Mouse (Mus musculus) activated CD4-positive, CD25-positive, alpha-beta regulatory T cell (primary cell): ENCODE measurements around the gene Olfr1209. TPM values are rescaled to one million over a fixed set of nuclear protein-coding genes. Genes with fewer than 3 reads are reported as not detected.

Source experiments
- polyA plus RNA-seq, 2 experiments: library from polyadenylated mRNA; unstranded; fragments of 100-300 nt; shearing (Covaris generic); gene quantifications; one replicate each; pipeline ENCODE4 v1.2.1; 2017

The Olfr1209 gene
- under 1 TPM in 1 of 2 experiments, not detected in 1; 0.05 TPM for polyA plus RNA-seq

GRCm38 (mm10) chr2:88915057-88915456, at the start of gene Olfr1209:
Gene Olfr1209 (minus strand): TSS chr2:88915157.

GRCm38 (mm10) chr2:88953669-88954068, 38.7 kb upstream of the Olfr1209 start, which contains the start of gene Olfr1212:
Gene Olfr1212 (plus strand): TSS chr2:88953969.

GRCm38 (mm10) chr2:88938011-88938410, 23.1 kb upstream of the Olfr1209 start, which contains the start of gene Olfr1211:
Gene Olfr1211 (minus strand): TSS chr2:88938111.

GRCm38 (mm10) chr2:88902211-88902610, 12.7 kb downstream of the Olfr1209 start, which contains the start of gene Olfr1208:
Gene Olfr1208 (minus strand): TSS chr2:88902311.

GRCm38 (mm10) chr2:88862931-88863330, 52.0 kb downstream of the Olfr1209 start, which contains the start of gene Olfr1206:
Gene Olfr1206 (plus strand): TSS chr2:88863231.

Other genes with a start within 250 kb of the Olfr1209 start
- gene Olfr1193, start 239.5 kb downstream of the Olfr1209 start, polyA plus RNA-seq, result under 1 TPM in 1 of 2 experiments, not detected in 1; 0.07 TPM
- under 1 TPM; 0.14 to 0.20 TPM for gene Olfr1195, start 226.0 kb downstream of the Olfr1209 start, polyA plus RNA-seq
- gene Olfr1196, start 210.6 kb downstream of the Olfr1209 start, polyA plus RNA-seq, result not detected
- not detected for gene Olfr1197, start 182.8 kb downstream of the Olfr1209 start, polyA plus RNA-seq
- gene Olfr1198, start 163.8 kb downstream of the Olfr1209 start, polyA plus RNA-seq, result not detected
- not detected for gene Olfr1199, start 154.7 kb downstream of the Olfr1209 start, polyA plus RNA-seq
- gene Olfr1200, start 144.7 kb downstream of the Olfr1209 start, polyA plus RNA-seq, result under 1 TPM in 1 of 2 experiments, not detected in 1; 0.09 TPM
- not detected for gene Olfr1201, start 122.1 kb downstream of the Olfr1209 start, polyA plus RNA-seq
- gene Olfr1202, start 100.7 kb downstream of the Olfr1209 start, polyA plus RNA-seq, result not detected
- under 1 TPM in 1 of 2 experiments, not detected in 1; 0.12 TPM for gene Olfr1205, start 85.4 kb downstream of the Olfr1209 start, polyA plus RNA-seq
- not detected for gene Olfr1204, start 65.9 kb downstream of the Olfr1209 start, polyA plus RNA-seq
- gene Olfr1206, start 51.9 kb downstream of the Olfr1209 start, polyA plus RNA-seq, result under 1 TPM in 1 of 2 experiments, not detected in 1; 0.50 TPM
- under 1 TPM in 1 of 2 experiments, not detected in 1; 0.28 TPM for gene Olfr1208, start 12.8 kb downstream of the Olfr1209 start, polyA plus RNA-seq
- not detected for gene Olfr1211, start 23.0 kb upstream of the Olfr1209 start, polyA plus RNA-seq
- not detected for gene Olfr1212, start 38.8 kb upstream of the Olfr1209 start, polyA plus RNA-seq
- gene Gm13762, start 65.1 kb upstream of the Olfr1209 start, polyA plus RNA-seq, result not detected
- gene Olfr1214, start 77.5 kb upstream of the Olfr1209 start, polyA plus RNA-seq, result not detected
- under 1 TPM in 1 of 2 experiments, not detected in 1; 0.23 TPM for gene Olfr1215, start 91.8 kb upstream of the Olfr1209 start, polyA plus RNA-seq
- gene Olfr1216, start 103.2 kb upstream of the Olfr1209 start, polyA plus RNA-seq, result not detected
- gene Olfr1217, start 116.9 kb upstream of the Olfr1209 start, polyA plus RNA-seq, result under 1 TPM in 1 of 2 experiments, not detected in 1; 0.19 TPM
- not detected for gene Olfr1218, start 146.0 kb upstream of the Olfr1209 start, polyA plus RNA-seq
- not detected for gene Olfr1219, start 168.4 kb upstream of the Olfr1209 start, polyA plus RNA-seq
- gene Olfr1220, start 191.7 kb upstream of the Olfr1209 start, polyA plus RNA-seq, result under 1 TPM in 1 of 2 experiments, not detected in 1; 0.17 TPM
- gene Olfr1221, start 202.1 kb upstream of the Olfr1209 start, polyA plus RNA-seq, result not detected
- gene Olfr1222, start 217.9 kb upstream of the Olfr1209 start, polyA plus RNA-seq, result under 1 TPM in 1 of 2 experiments, not detected in 1; 0.07 TPM
- under 1 TPM; 0.13 to 0.37 TPM for gene Olfr1223, start 236.4 kb upstream of the Olfr1209 start, polyA plus RNA-seq
- under 1 TPM in 1 of 2 experiments, not detected in 1; 0.23 TPM for gene Olfr1224-ps1, start 248.9 kb upstream of the Olfr1209 start, polyA plus RNA-seq